Mouse (Mus musculus) lung, postnatal 14 days (tissue): ENCODE data around the gene Ice1.

Experiments used
- DNase-seq: peaks from one replicate; pipeline ENCODE4 v3.0.0; 2021

Gene Ice1

GRCm38 (mm10) chr13:70637662-70638291 is 343 bp upstream of the Ice1 start:
- peak; percentile 92 for DNase-seq

- DNase-seq = no peak
Observed at GRCm38 (mm10) chr13:70636706-70637105, 728 bp downstream of the Ice1 start.

- no peak for DNase-seq
Observed at GRCm38 (mm10) chr13:70635591-70635990, 1.8 kb downstream of the Ice1 start.

- no peak for DNase-seq
Observed at GRCm38 (mm10) chr13:70626416-70626815, 11.0 kb downstream of the Ice1 start.

- no peak for DNase-seq
Observed at GRCm38 (mm10) chr13:70625665-70626064, 11.8 kb downstream of the Ice1 start.

- DNase-seq = no peak
Observed at GRCm38 (mm10) chr13:70624445-70624844, 13.0 kb downstream of the Ice1 start.

- no peak for DNase-seq
Observed at GRCm38 (mm10) chr13:70622461-70623057, 14.9 kb downstream of the Ice1 start.

- no peak for DNase-seq
Observed at GRCm38 (mm10) chr13:70621509-70621908, 15.9 kb downstream of the Ice1 start.

GRCm38 (mm10) chr13:70612837-70613236 is 24.6 kb downstream of the Ice1 start:
- no peak for DNase-seq

GRCm38 (mm10) chr13:70610431-70611420 is 26.7 kb downstream of the Ice1 start:
- peak; percentile 78 for DNase-seq

GRCm38 (mm10) chr13:70609632-70610031 is 27.8 kb downstream of the Ice1 start:
- DNase-seq = no peak

- DNase-seq = no peak
Observed at GRCm38 (mm10) chr13:70605366-70605765, 32.1 kb downstream of the Ice1 start.

- no peak for DNase-seq
Observed at GRCm38 (mm10) chr13:70604723-70605122, 32.7 kb downstream of the Ice1 start.

- no peak for DNase-seq
Observed at GRCm38 (mm10) chr13:70601566-70601965, 35.9 kb downstream of the Ice1 start.

- DNase-seq = no peak
Observed at GRCm38 (mm10) chr13:70599964-70600619, 37.3 kb downstream of the Ice1 start.

GRCm38 (mm10) chr13:70598941-70599340 is 38.5 kb downstream of the Ice1 start:
- peak; percentile 54 for DNase-seq

GRCm38 (mm10) chr13:70596901-70597300 is 40.5 kb downstream of the Ice1 start:
- DNase-seq = no peak

GRCm38 (mm10) chr13:70590248-70590762 is 47.1 kb downstream of the Ice1 start:
- peak; percentile 73 for DNase-seq

- peak; percentile 52 for DNase-seq
Observed at GRCm38 (mm10) chr13:70586969-70587368, 50.5 kb downstream of the Ice1 start.

GRCm38 (mm10) chr13:70582517-70582916 is 54.9 kb downstream of the Ice1 start:
- DNase-seq = peak; percentile 22

GRCm38 (mm10) chr13:70581509-70581908 is 55.9 kb downstream of the Ice1 start:
- DNase-seq = no peak

- DNase-seq = no peak
Observed at GRCm38 (mm10) chr13:70574216-70574615, 63.2 kb downstream of the Ice1 start.

GRCm38 (mm10) chr13:70567889-70568288 is 69.5 kb downstream of the Ice1 start:
- DNase-seq = no peak
